Mouse (Mus musculus) cerebellum, adult 9-11 months (tissue): Measurements from ENCODE around the gene Cotl1.

Experiments used
- DNase-seq: peaks from one replicate; pipeline ENCODE4 v3.0.0; 2022

The Cotl1 gene

GRCm38 (mm10) chr8:119785764-119786405 lies 54.5 kb downstream of the Cotl1 start:
- DNase-seq, result peak; percentile 53

- DNase-seq, result peak; percentile 22
Observed at GRCm38 (mm10) chr8:119784676-119785075, 55.7 kb downstream of the Cotl1 start.

- no peak for DNase-seq
Observed at GRCm38 (mm10) chr8:119784141-119784574, 56.2 kb downstream of the Cotl1 start.

GRCm38 (mm10) chr8:119783579-119783978 lies 56.8 kb downstream of the Cotl1 start:
- no peak for DNase-seq

- peak; percentile 83 for DNase-seq
Observed at GRCm38 (mm10) chr8:119782715-119783114, 57.6 kb downstream of the Cotl1 start.

- peak; percentile 69 for DNase-seq
Observed at GRCm38 (mm10) chr8:119781086-119781840, 59.1 kb downstream of the Cotl1 start.

GRCm38 (mm10) chr8:119780402-119781049 lies 59.8 kb downstream of the Cotl1 start:
- peak; percentile 47 for DNase-seq

- peak; percentile 85 for DNase-seq
Observed at GRCm38 (mm10) chr8:119779013-119779737, 61.2 kb downstream of the Cotl1 start.

- peak; percentile 99 for DNase-seq
Observed at GRCm38 (mm10) chr8:119778263-119778662, 62.1 kb downstream of the Cotl1 start, which contains the start of gene Tldc1. Tldc1 (minus strand) TSS chr8:119778416.

- peak; percentile 77 for DNase-seq
Observed at GRCm38 (mm10) chr8:119777765-119778164, 62.6 kb downstream of the Cotl1 start.

- DNase-seq, result peak; percentile 47
Observed at GRCm38 (mm10) chr8:119776668-119777245, 63.6 kb downstream of the Cotl1 start.

- no peak for DNase-seq
Observed at GRCm38 (mm10) chr8:119765761-119766444, 74.4 kb downstream of the Cotl1 start.

- DNase-seq, result no peak
Observed at GRCm38 (mm10) chr8:119765311-119765710, 75.0 kb downstream of the Cotl1 start.

- no peak for DNase-seq
Observed at GRCm38 (mm10) chr8:119762226-119763220, 77.8 kb downstream of the Cotl1 start.

- DNase-seq, result no peak
Observed at GRCm38 (mm10) chr8:119761692-119762091, 78.7 kb downstream of the Cotl1 start.
